Comparison of ENCODE assay signal across 9 mouse cellular contexts in genomic region chr3:121201012-121201747, GRCm38 (mm10). TPM values are rescaled to one million over a fixed set of nuclear protein-coding genes. Genes with fewer than 3 reads are reported as not detected.
A peak's percentile ranks its signal among the peaks of the same experiment; 100 is the strongest.
DNase-seq lines count a peak whose midpoint lies in the region; ATAC-seq and TF ChIP-seq lines count a peak whose summit lies in the region.
"Had no signal": no experiment of that assay in that cellular context is flagged by ENCODE, and none has a peak within 500 bp of the region (broad histone marks: within the 10 kb centered on the region; RNA-seq: fewer than 3 reads in every experiment).

No protein-coding gene starts in this region.

- H3K36me3 ChIP-seq in embryonic facial prominence, embryonic 11.5 days (replicated peaks; ENCODE audit: control insufficient read depth, insufficient read depth, low read depth, low read length) = no peaks in the 10 kb centered on the region
- no peaks in the 10 kb centered on the region for H3K36me3 ChIP-seq in embryonic facial prominence, embryonic 10.5 days (replicated peaks)
- H3K36me3 ChIP-seq in neural tube, embryonic 12.5 days = no peaks in the 10 kb centered on the region
- peaks cover 3% of the 10 kb centered on the region; the same call in 1 of the 2 replicates for H3K36me3 ChIP-seq in liver, embryonic 14.5 days (replicated peaks; ENCODE audit: control insufficient read depth, insufficient read depth, low read depth)
- no peaks in the 10 kb centered on the region for H3K36me3 ChIP-seq in stomach, embryonic 16.5 days (ENCODE audit: control insufficient read depth, insufficient read depth, low read length)

- no peaks in the 10 kb centered on the region for H3K9me3 ChIP-seq in embryonic facial prominence, embryonic 11.5 days (replicated peaks; ENCODE audit: control insufficient read depth, low read length)
- H3K9me3 ChIP-seq in embryonic facial prominence, embryonic 10.5 days = no peaks in the 10 kb centered on the region
- H3K9me3 ChIP-seq in neural tube, embryonic 12.5 days = no peaks in the 10 kb centered on the region
- no peaks in the 10 kb centered on the region for H3K9me3 ChIP-seq in liver, embryonic 14.5 days (ENCODE audit: control insufficient read depth, low read length)
- no peaks in the 10 kb centered on the region for H3K9me3 ChIP-seq in stomach, embryonic 16.5 days (replicated peaks; ENCODE audit: control insufficient read depth, low read length)

- H3K27ac ChIP-seq in embryonic facial prominence, embryonic 11.5 days (replicated peaks; ENCODE audit: low read depth, low read length) = no peak overlapping the region
- no peak overlapping the region for H3K27ac ChIP-seq in embryonic facial prominence, embryonic 10.5 days (replicated peaks)
- H3K27ac ChIP-seq in neural tube, embryonic 12.5 days = no peak overlapping the region
- H3K27ac ChIP-seq in liver, embryonic 14.5 days = peak overlapping the region; percentile 97
- no peak overlapping the region for H3K27ac ChIP-seq in stomach, embryonic 16.5 days (ENCODE audit: low read length)

- peak; percentile 39; the same call in 1 of the 2 replicates for ATAC-seq in embryonic facial prominence, embryonic 11.5 days (replicated peaks; ENCODE audit: insufficient number of reproducible peaks, low FRiP score, low TSS enrichment, low read depth)
- ATAC-seq in neural tube, embryonic 12.5 days (ENCODE audit: low FRiP score, low read depth) = peak; percentile 44; the same call in 1 of the 2 replicates
- ATAC-seq in liver, embryonic 14.5 days (ENCODE audit: insufficient read depth) = peak; percentile 100
- peak; percentile 83 for ATAC-seq in stomach, embryonic 16.5 days (ENCODE audit: insufficient read depth, low FRiP score)

- H3K4me1 ChIP-seq in embryonic facial prominence, embryonic 11.5 days (ENCODE audit: control insufficient read depth, insufficient read depth, low read length) = no peaks in the 10 kb centered on the region
- peaks cover 3% of the 10 kb centered on the region; the same call in 1 of the 2 replicates for H3K4me1 ChIP-seq in embryonic facial prominence, embryonic 10.5 days
- no peaks in the 10 kb centered on the region for H3K4me1 ChIP-seq in neural tube, embryonic 12.5 days
- peaks cover 27 to 38% of the 10 kb centered on the region in 2 experiments for H3K4me1 ChIP-seq in liver, embryonic 14.5 days (replicated peaks; ENCODE audit: control insufficient read depth in 2 of 2, insufficient read depth in 2 of 2, low read length in 1 of 2)
- H3K4me1 ChIP-seq in stomach, embryonic 16.5 days (ENCODE audit: control insufficient read depth, insufficient read depth, low read length) = no peaks in the 10 kb centered on the region

- no peaks in the 10 kb centered on the region for H3K27me3 ChIP-seq in embryonic facial prominence, embryonic 11.5 days (ENCODE audit: control insufficient read depth, insufficient read depth, low read length)
- H3K27me3 ChIP-seq in embryonic facial prominence, embryonic 10.5 days (replicated peaks; ENCODE audit: low read depth, poor library complexity, severe bottlenecking) = no peaks in the 10 kb centered on the region
- no peaks in the 10 kb centered on the region for H3K27me3 ChIP-seq in neural tube, embryonic 12.5 days (replicated peaks)
- H3K27me3 ChIP-seq in liver, embryonic 14.5 days (ENCODE audit: control insufficient read depth, insufficient read depth, low read length) = no peaks in the 10 kb centered on the region
- H3K27me3 ChIP-seq in stomach, embryonic 16.5 days (ENCODE audit: control insufficient read depth, insufficient read depth, low read length) = no peaks in the 10 kb centered on the region

- WGBS in embryonic facial prominence, embryonic 11.5 days = 71% methylated on average over 11 of the region's 11 CpGs
- WGBS in embryonic facial prominence, embryonic 10.5 days = 73% methylated on average over 11 of the region's 11 CpGs
- WGBS in neural tube, embryonic 12.5 days = 64% methylated on average over 11 of the region's 11 CpGs
- 10% methylated on average over 11 of the region's 11 CpGs for WGBS in liver, embryonic 14.5 days (ENCODE audit: insufficient replicate concordance)
- 46% methylated on average over 11 of the region's 11 CpGs for WGBS in stomach, embryonic 16.5 days

- no peak overlapping the region for H3K4me2 ChIP-seq in embryonic facial prominence, embryonic 11.5 days (ENCODE audit: low read depth, low read length)
- no peak overlapping the region for H3K4me2 ChIP-seq in neural tube, embryonic 12.5 days (replicated peaks)
- peak overlapping the region; percentile 73 for H3K4me2 ChIP-seq in liver, embryonic 14.5 days (ENCODE audit: low read depth)
- no peak overlapping the region for H3K4me2 ChIP-seq in stomach, embryonic 16.5 days (ENCODE audit: low read depth, low read length)

- peak; percentile 29; the same call in 1 of the 2 replicates for TF ChIP-seq CTCF in liver, embryonic 14.5 days (IDR thresholded peaks at IDR 0.05; ENCODE audit: low read depth)

- no peak overlapping the region for H3K9ac ChIP-seq in embryonic facial prominence, embryonic 11.5 days (replicated peaks; ENCODE audit: low read length)
- H3K9ac ChIP-seq in neural tube, embryonic 12.5 days = no peak overlapping the region
- peak overlapping the region; percentile 57 for H3K9ac ChIP-seq in liver, embryonic 14.5 days (replicated peaks)
- H3K9ac ChIP-seq in stomach, embryonic 16.5 days (ENCODE audit: low read length) = no peak overlapping the region

- TF ChIP-seq EP300 in liver, embryonic 14.5 days (IDR thresholded peaks at IDR 0.05; ENCODE audit: low read depth) = peak; percentile 94

- no peak overlapping the region for H3K4me3 ChIP-seq in embryonic facial prominence, embryonic 11.5 days (ENCODE audit: low read depth, low read length)
- no peak overlapping the region for H3K4me3 ChIP-seq in embryonic facial prominence, embryonic 10.5 days
- no peak overlapping the region for H3K4me3 ChIP-seq in neural tube, embryonic 12.5 days
- peak overlapping the region; percentile 35 to 46 for H3K4me3 ChIP-seq in liver, embryonic 14.5 days (ENCODE audit: insufficient read depth in 1 of 2, low read depth in 2 of 2, low read length in 2 of 2)
- no peak overlapping the region for H3K4me3 ChIP-seq in stomach, embryonic 16.5 days (replicated peaks; ENCODE audit: low read length)

- DNase-seq in embryonic facial prominence, embryonic 11.5 days (ENCODE audit: low spot score) = no peak
- no peak for DNase-seq in embryonic facial prominence, embryonic 10.5 days (ENCODE audit: low spot score)
- DNase-seq in neural tube, embryonic 10.5 days (ENCODE audit: extremely low spot score, low spot score) = no peak
- DNase-seq in liver, embryonic 14.5 days (ENCODE audit: low read depth in 3 of 3, low spot score in 3 of 3) = peak; percentile 91 to 92 (median 91)
- no peak for DNase-seq in adipocyte (ENCODE audit: low spot score)
- DNase-seq in natural killer cell, adult 2 months (ENCODE audit: low spot score in 2 of 2) = no peak
- DNase-seq: right cerebral cortex, postnatal 25 days had no signal

RNA-seq across cellular contexts. Expression of gene Rwdd3, which starts 29.7 kb away (rescaled TPM):
- polyA plus RNA-seq in embryonic facial prominence, embryonic 11.5 days (2014; fragmentation: Nextera tagmentation; extraction: Ambion mirVana) = 3.6 and 5.5 TPM in 2 replicates
- 4.1 and 4.8 TPM in 2 replicates for polyA plus RNA-seq in embryonic facial prominence, embryonic 10.5 days (2016; fragmentation: Nextera tagmentation; extraction: Ambion mirVana)
- 5.3 and 6.3 TPM in 2 replicates for polyA plus RNA-seq in neural tube, embryonic 12.5 days (2016; fragmentation: Nextera tagmentation; extraction: Ambion mirVana)
- polyA plus RNA-seq in liver, embryonic 14.5 days (2012; rRNA removed) = 0.79 and 1.1 TPM in 2 replicates
- 1.3 and 1.7 TPM in 2 replicates for polyA plus RNA-seq in liver, embryonic 14.5 days (2014; fragmentation: Nextera tagmentation; extraction: Ambion mirVana)
- polyA plus RNA-seq in stomach, embryonic 16.5 days (2015; fragmentation: Nextera tagmentation; extraction: Ambion mirVana) = 5.8 and 5.9 TPM in 2 replicates

Comparison
In these comparisons a context has a peak if more than half of its experiments do, and no peak if none do; other contexts are left out.
1. ATAC-seq: peak in every context shown above with its lines; median percentile 100 in liver, embryonic 14.5 days; 83 in stomach, embryonic 16.5 days; 44 in neural tube, embryonic 12.5 days; 39 in embryonic facial prominence, embryonic 11.5 days.
2. DNase-seq: peak in liver, embryonic 14.5 days (3 of 3); none in embryonic facial prominence, embryonic 11.5 days (single experiment), embryonic facial prominence, embryonic 10.5 days (single experiment), neural tube, embryonic 10.5 days (single experiment), adipocyte (single experiment) and natural killer cell, adult 2 months (0 of 2).
3. H3K4me3 ChIP-seq: peak in liver, embryonic 14.5 days (2 of 2); none in embryonic facial prominence, embryonic 11.5 days (single experiment), embryonic facial prominence, embryonic 10.5 days (single experiment), neural tube, embryonic 12.5 days (single experiment) and stomach, embryonic 16.5 days (single experiment).